Mouse (Mus musculus) heart, postnatal 0 days (tissue): ENCODE measurements around the gene Ntpcr.

ENCODE experiments used
- CTCF ChIP-seq: IDR thresholded peaks from 2 replicates; pipeline ENCODE4 v1.5.1; 2016; ENCODE audit warnings: antibody characterized with exemption, control low read depth, low read depth
- EP300 ChIP-seq: IDR thresholded peaks from 2 replicates; pipeline ENCODE4 v1.6.1; 2016; ENCODE audit warnings: antibody characterized with exemption, low read depth

DNA sequence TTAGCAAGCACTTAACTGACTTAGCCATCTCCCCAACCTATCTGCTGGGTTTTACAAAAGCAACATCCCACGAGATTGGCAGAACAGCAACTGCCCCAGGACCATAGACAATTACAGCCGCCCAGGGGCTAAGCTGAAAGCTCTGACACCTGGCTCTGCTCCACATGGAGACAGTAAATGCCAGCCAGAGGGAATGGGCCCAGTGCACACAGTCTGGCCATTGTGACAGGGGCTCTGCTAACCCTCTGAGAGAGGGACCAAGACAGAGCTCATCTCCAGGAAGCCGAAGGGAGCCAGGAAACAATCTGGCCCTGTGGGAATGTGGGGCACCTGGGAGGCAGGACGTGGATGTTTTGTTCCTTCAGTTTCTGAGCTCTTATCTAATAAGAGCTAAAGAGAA, 13.6 kb upstream of the Ntpcr start:
- TF ChIP-seq CTCF = no peak
- TF ChIP-seq EP300 = no peak
